Mouse (Mus musculus): ENCODE measurements around the gene Dcaf8. TPM values are rescaled to one million over a fixed set of nuclear protein-coding genes. Genes with fewer than 3 reads are reported as not detected.

The Dcaf8 gene
- total RNA-seq, 2 experiments from 2014 or later: 165 to 181 TPM

- DNase-seq: no peak
- intact Hi-C loops (cut with DNase I): no loop called here
Observed at GRCm38 (mm10) chr1:172186401-172187289, 38.8 kb downstream of the Dcaf8 start.

- DNase-seq: no peak
- intact Hi-C loops (cut with DNase I): no loop called here
Observed at GRCm38 (mm10) chr1:172188891-172189290, 41.0 kb downstream of the Dcaf8 start.

GRCm38 (mm10) chr1:172191578-172191977 lies 43.7 kb downstream of the Dcaf8 start:
- no peak for DNase-seq
- intact Hi-C loops (cut with DNase I): no loop called here

- intact Hi-C loops (cut with DNase I): no loop called here
- DNase-seq: no peak
Observed at GRCm38 (mm10) chr1:172192217-172192616, 44.3 kb downstream of the Dcaf8 start.

- DNase-seq: no peak
- intact Hi-C loops (cut with DNase I): no loop called here
Observed at GRCm38 (mm10) chr1:172194435-172194834, 46.6 kb downstream of the Dcaf8 start.

GRCm38 (mm10) chr1:172197146-172197545 lies 49.3 kb downstream of the Dcaf8 start:
- intact Hi-C loops (cut with DNase I): no loop called here
- DNase-seq: no peak

GRCm38 (mm10) chr1:172197851-172198250 lies 50.0 kb downstream of the Dcaf8 start:
- no peak for DNase-seq
- intact Hi-C loops (cut with DNase I): no loop called here

- no peak for DNase-seq
- intact Hi-C loops (cut with DNase I): no loop called here
Observed at GRCm38 (mm10) chr1:172198316-172198715, 50.4 kb downstream of the Dcaf8 start.

GRCm38 (mm10) chr1:172198996-172199395 lies 51.1 kb downstream of the Dcaf8 start:
- DNase-seq: no peak
- intact Hi-C loops (cut with DNase I): no loop called here

GRCm38 (mm10) chr1:172200161-172200560 lies 52.3 kb downstream of the Dcaf8 start:
- no peak for DNase-seq
- intact Hi-C loops (cut with DNase I): loop anchor here (10.0 kb wide), 1 partner anchor 55 kb away; the partner anchor contains the start of gene Dcaf8

- intact Hi-C loops (cut with DNase I): loop anchor here (10.0 kb wide), 1 partner anchor 56 kb away; the partner anchor contains the start of gene Dcaf8
- no peak for DNase-seq
Observed at GRCm38 (mm10) chr1:172200871-172201447, 53.1 kb downstream of the Dcaf8 start.

- intact Hi-C loops (cut with DNase I): loop anchor here (10.0 kb wide), 1 partner anchor 57 kb away; the partner anchor contains the start of gene Dcaf8
- DNase-seq: no peak
Observed at GRCm38 (mm10) chr1:172201967-172202880, 54.3 kb downstream of the Dcaf8 start.

- intact Hi-C loops (cut with DNase I): loop anchor here (10.0 kb wide), 1 partner anchor 58 kb away; the partner anchor contains the start of gene Dcaf8
- DNase-seq: no peak
Observed at GRCm38 (mm10) chr1:172202894-172203522, 55.1 kb downstream of the Dcaf8 start.

GRCm38 (mm10) chr1:172203566-172203965 lies 55.7 kb downstream of the Dcaf8 start:
- intact Hi-C loops (cut with DNase I): loop anchor here (10.0 kb wide), 1 partner anchor 59 kb away; the partner anchor contains the start of gene Dcaf8
- no peak for DNase-seq

GRCm38 (mm10) chr1:172204033-172204813 lies 56.3 kb downstream of the Dcaf8 start:
- no peak for DNase-seq
- intact Hi-C loops (cut with DNase I): loop anchor here (10.0 kb wide), 1 partner anchor 59 kb away; the partner anchor contains the start of gene Dcaf8

GRCm38 (mm10) chr1:172204814-172205740 lies 57.2 kb downstream of the Dcaf8 start:
- intact Hi-C loops (cut with DNase I): loop anchor here (5.0 to 10.0 kb wide), 2 partner anchors 42 to 60 kb away; partner anchors contain the start of gene Dcaf8
- no peak for DNase-seq

- no peak for DNase-seq
- intact Hi-C loops (cut with DNase I): loop anchor here (5.0 to 10.0 kb wide), 2 partner anchors 42 to 61 kb away; partner anchors contain the start of gene Dcaf8
Observed at GRCm38 (mm10) chr1:172205741-172206087, 57.8 kb downstream of the Dcaf8 start.

All from gastrocnemius, postnatal 36 days (tissue).